Mouse (Mus musculus): ENCODE results near the gene Cacna1s. TPM values are rescaled to one million over a fixed set of nuclear protein-coding genes. Genes with fewer than 3 reads are reported as not detected.

Cacna1s gene
- polyA plus RNA-seq, 1 experiment from 2014 or later: 0.45 TPM

DNA sequence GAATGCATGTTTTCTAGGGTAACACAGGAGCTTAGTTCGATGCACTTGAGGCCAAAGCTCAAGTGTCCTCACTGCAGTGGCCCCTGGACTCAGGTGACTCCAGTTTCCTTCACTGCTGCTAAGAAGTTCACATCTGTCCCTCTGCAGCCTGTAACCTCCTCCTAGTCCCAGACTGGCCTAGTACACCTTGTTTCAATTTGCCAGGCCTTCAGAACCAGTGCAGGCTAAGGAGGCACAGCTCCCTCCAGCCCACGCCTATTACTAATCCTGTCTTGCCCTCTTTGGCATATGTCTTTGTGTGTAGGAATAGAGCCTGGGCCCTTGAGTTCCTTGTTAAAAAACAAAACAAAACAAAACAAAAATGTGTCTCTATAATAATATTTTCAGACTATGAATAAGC lies 35.2 kb upstream of the Cacna1s start:
- no peak overlapping the region for H3K27ac ChIP-seq (replicated peaks in 1 of 2; ENCODE audit: control insufficient read depth in 1 of 2, insufficient read depth in 1 of 2, low read depth in 2 of 2, low read length in 2 of 2)
- peaks cover 24% of the 10 kb centered on the region for H3K36me3 ChIP-seq (ENCODE audit: control insufficient read depth, insufficient read depth, low read length)
- H3K9ac ChIP-seq (ENCODE audit: low read length): peak overlapping the region; percentile 89
- no peaks in the 10 kb centered on the region for H3K9me3 ChIP-seq (ENCODE audit: control insufficient read depth, low read length)
- H3K4me2 ChIP-seq (ENCODE audit: low read length): peak overlapping the region; percentile 95
- H3K27me3 ChIP-seq (ENCODE audit: control insufficient read depth, insufficient read depth, low read length): no peaks in the 10 kb centered on the region
- peaks cover 2 to 17% of the 10 kb centered on the region in 2 experiments; a peak in 2 of 4 replicates for H3K4me1 ChIP-seq (ENCODE audit: control insufficient read depth in 2 of 2, insufficient read depth in 2 of 2, low read length in 2 of 2)
- ATAC-seq (ENCODE audit: insufficient number of reproducible peaks, insufficient read depth, low FRiP score, low read depth): no peak; the same call in 1 of the 2 replicates
- H3K4me3 ChIP-seq (ENCODE audit: control insufficient read depth in 1 of 2, insufficient read depth in 1 of 2, low read depth in 1 of 2, low read length in 2 of 2): peak overlapping the region in 1 of 2 experiments; percentile 85; a peak in 2 of 4 replicates
- 81% methylated on average over 2 of the region's 2 CpGs for WGBS

GRCm38 (mm10) chr1:136017907-136018313 lies 34.6 kb upstream of the Cacna1s start:
- Histone ChIP-seq H3K9me3 (ENCODE audit: control insufficient read depth, low read length) (no peaks in the 10 kb centered on the region), H3K9ac (ENCODE audit: low read length) (peak overlapping the region; percentile 89), H3K4me3 (ENCODE audit: control insufficient read depth in 1 of 2, insufficient read depth in 1 of 2, low read depth in 1 of 2, low read length in 2 of 2) (peak overlapping the region; percentile 85 to 94), H3K4me1 (ENCODE audit: control insufficient read depth in 2 of 2, insufficient read depth in 2 of 2, low read length in 2 of 2) (peaks cover 2 to 16% of the 10 kb centered on the region in 2 experiments; a peak in 2 of 4 replicates), H3K27ac (replicated peaks in 1 of 2; ENCODE audit: control insufficient read depth in 1 of 2, insufficient read depth in 1 of 2, low read depth in 2 of 2, low read length in 2 of 2) (peak overlapping the region; percentile 43 to 69; a peak in 3 of 4 replicates), H3K36me3 (ENCODE audit: control insufficient read depth, insufficient read depth, low read length) (peaks cover 30% of the 10 kb centered on the region), H3K27me3 (ENCODE audit: control insufficient read depth, insufficient read depth, low read length) (no peaks in the 10 kb centered on the region), H3K4me2 (ENCODE audit: low read length) (peak overlapping the region; percentile 95)
- peak; percentile 94 for ATAC-seq (ENCODE audit: insufficient number of reproducible peaks, insufficient read depth, low FRiP score, low read depth)
- WGBS: 0% methylated on average over 22 of the region's 22 CpGs

GRCm38 (mm10) chr1:136018390-136019189 lies 34.0 kb upstream of the Cacna1s start:
- Histone ChIP-seq H3K4me1 (ENCODE audit: control insufficient read depth in 2 of 2, insufficient read depth in 2 of 2, low read length in 2 of 2) (peaks cover 2 to 16% of the 10 kb centered on the region in 2 experiments; a peak in 2 of 4 replicates), H3K9me3 (ENCODE audit: control insufficient read depth, low read length) (no peaks in the 10 kb centered on the region), H3K27me3 (ENCODE audit: control insufficient read depth, insufficient read depth, low read length) (no peaks in the 10 kb centered on the region), H3K36me3 (ENCODE audit: control insufficient read depth, insufficient read depth, low read length) (peaks cover 37% of the 10 kb centered on the region), H3K27ac (replicated peaks in 1 of 2; ENCODE audit: control insufficient read depth in 1 of 2, insufficient read depth in 1 of 2, low read depth in 2 of 2, low read length in 2 of 2) (peak overlapping the region; percentile 43 to 69), H3K4me3 (ENCODE audit: control insufficient read depth in 1 of 2, insufficient read depth in 1 of 2, low read depth in 1 of 2, low read length in 2 of 2) (peak overlapping the region; percentile 85 to 94), H3K9ac (ENCODE audit: low read length) (peak overlapping the region; percentile 89), H3K4me2 (ENCODE audit: low read length) (peak overlapping the region; percentile 95)
- WGBS: 5% methylated on average over 24 of the region's 24 CpGs
- 0 out of 2 replicates have a peak, but pooled peaks have one; percentile 24 for ATAC-seq (ENCODE audit: insufficient number of reproducible peaks, insufficient read depth, low FRiP score, low read depth)

DNA sequence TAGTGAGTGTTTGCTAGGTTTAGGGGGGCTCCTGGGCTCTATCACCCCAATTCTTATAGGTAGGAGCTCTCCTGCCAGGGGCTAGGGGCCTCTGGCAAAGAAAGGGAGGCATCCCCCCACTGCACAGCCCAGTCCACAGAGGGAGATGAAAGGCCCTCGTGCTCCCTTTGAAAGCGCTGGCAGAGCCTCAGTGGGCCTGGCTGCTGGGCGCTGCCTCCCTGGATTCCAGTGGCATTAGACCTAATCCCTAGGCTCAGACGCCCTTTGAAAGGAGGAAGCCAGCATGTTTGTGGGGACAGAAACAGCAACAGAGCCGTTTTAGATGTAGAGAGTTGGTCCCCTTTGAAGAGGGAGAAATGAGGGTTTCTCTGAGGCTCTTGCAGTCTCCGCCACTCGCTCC lies 22.3 kb upstream of the Cacna1s start:
- WGBS: 55% methylated on average over 7 of the region's 7 CpGs
- H3K9me3 ChIP-seq (ENCODE audit: control insufficient read depth, low read length): no peaks in the 10 kb centered on the region
- peaks cover 3 to 6% of the 10 kb centered on the region in 2 experiments; a peak in 2 of 4 replicates for H3K4me1 ChIP-seq (ENCODE audit: control insufficient read depth in 2 of 2, insufficient read depth in 2 of 2, low read length in 2 of 2)
- no peaks in the 10 kb centered on the region for H3K27me3 ChIP-seq (ENCODE audit: control insufficient read depth, insufficient read depth, low read length)
- no peak for ATAC-seq (ENCODE audit: insufficient number of reproducible peaks, insufficient read depth, low FRiP score, low read depth)
- no peak overlapping the region for H3K4me3 ChIP-seq (ENCODE audit: control insufficient read depth in 1 of 2, insufficient read depth in 1 of 2, low read depth in 1 of 2, low read length in 2 of 2)
- peaks cover 97% of the 10 kb centered on the region for H3K36me3 ChIP-seq (ENCODE audit: control insufficient read depth, insufficient read depth, low read length)
- no peak overlapping the region for H3K27ac ChIP-seq (replicated peaks in 1 of 2; ENCODE audit: control insufficient read depth in 1 of 2, insufficient read depth in 1 of 2, low read depth in 2 of 2, low read length in 2 of 2)
- no peak overlapping the region for H3K4me2 ChIP-seq (ENCODE audit: low read length)
- H3K9ac ChIP-seq (ENCODE audit: low read length): no peak overlapping the region

GRCm38 (mm10) chr1:136031697-136032096 lies 20.9 kb upstream of the Cacna1s start:
- no peaks in the 10 kb centered on the region for H3K9me3 ChIP-seq (ENCODE audit: control insufficient read depth, low read length)
- no peaks in the 10 kb centered on the region for H3K27me3 ChIP-seq (ENCODE audit: control insufficient read depth, insufficient read depth, low read length)
- no peak overlapping the region for H3K27ac ChIP-seq (replicated peaks in 1 of 2; ENCODE audit: control insufficient read depth in 1 of 2, insufficient read depth in 1 of 2, low read depth in 2 of 2, low read length in 2 of 2)
- H3K36me3 ChIP-seq (ENCODE audit: control insufficient read depth, insufficient read depth, low read length): peaks cover 87% of the 10 kb centered on the region
- H3K4me3 ChIP-seq (ENCODE audit: control insufficient read depth in 1 of 2, insufficient read depth in 1 of 2, low read depth in 1 of 2, low read length in 2 of 2): no peak overlapping the region
- H3K4me1 ChIP-seq (ENCODE audit: control insufficient read depth in 2 of 2, insufficient read depth in 2 of 2, low read length in 2 of 2): peaks cover 3 to 6% of the 10 kb centered on the region in 2 experiments; a peak in 2 of 4 replicates
- no peak for ATAC-seq (ENCODE audit: insufficient number of reproducible peaks, insufficient read depth, low FRiP score, low read depth)
- no peak overlapping the region for H3K4me2 ChIP-seq (ENCODE audit: low read length)
- H3K9ac ChIP-seq (ENCODE audit: low read length): no peak overlapping the region
- 81% methylated on average over 7 of the region's 8 CpGs for WGBS

- WGBS: 35% methylated on average over 7 of the region's 7 CpGs
Observed at GRCm38 (mm10) chr1:136032961-136033360, 19.6 kb upstream of the Cacna1s start.

GRCm38 (mm10) chr1:136038746-136039538 lies 13.6 kb upstream of the Cacna1s start:
- Histone ChIP-seq H3K36me3 (ENCODE audit: control insufficient read depth, insufficient read depth, low read length) (peaks cover 17% of the 10 kb centered on the region), H3K9me3 (ENCODE audit: control insufficient read depth, low read length) (no peaks in the 10 kb centered on the region), H3K4me1 (ENCODE audit: control insufficient read depth in 2 of 2, insufficient read depth in 2 of 2, low read length in 2 of 2) (peaks cover 3 to 5% of the 10 kb centered on the region in 2 experiments; a peak in 2 of 4 replicates), H3K4me3 (ENCODE audit: control insufficient read depth in 1 of 2, insufficient read depth in 1 of 2, low read depth in 1 of 2, low read length in 2 of 2) (no peak overlapping the region), H3K27ac (replicated peaks in 1 of 2; ENCODE audit: control insufficient read depth in 1 of 2, insufficient read depth in 1 of 2, low read depth in 2 of 2, low read length in 2 of 2) (no peak overlapping the region), H3K9ac (ENCODE audit: low read length) (no peak overlapping the region), H3K27me3 (ENCODE audit: control insufficient read depth, insufficient read depth, low read length) (peaks cover 9% of the 10 kb centered on the region), H3K4me2 (ENCODE audit: low read length) (no peak overlapping the region)
- 66% methylated on average over 5 of the region's 5 CpGs for WGBS
- no peak for ATAC-seq (ENCODE audit: insufficient number of reproducible peaks, insufficient read depth, low FRiP score, low read depth)

More at GRCm38 (mm10) chr1:136032961-136033360, 19.6 kb upstream of the Cacna1s start:
- Histone ChIP-seq H3K9ac (ENCODE audit: low read length) (no peak overlapping the region), H3K4me3 (ENCODE audit: control insufficient read depth in 1 of 2, insufficient read depth in 1 of 2, low read depth in 1 of 2, low read length in 2 of 2) (no peak overlapping the region), H3K4me2 (ENCODE audit: low read length) (no peak overlapping the region), H3K27ac (replicated peaks in 1 of 2; ENCODE audit: control insufficient read depth in 1 of 2, insufficient read depth in 1 of 2, low read depth in 2 of 2, low read length in 2 of 2) (no peak overlapping the region), H3K4me1 (ENCODE audit: control insufficient read depth in 2 of 2, insufficient read depth in 2 of 2, low read length in 2 of 2) (peaks cover 3 to 6% of the 10 kb centered on the region in 2 experiments; a peak in 2 of 4 replicates), H3K36me3 (ENCODE audit: control insufficient read depth, insufficient read depth, low read length) (peaks cover 75% of the 10 kb centered on the region), H3K9me3 (ENCODE audit: control insufficient read depth, low read length) (no peaks in the 10 kb centered on the region), H3K27me3 (ENCODE audit: control insufficient read depth, insufficient read depth, low read length) (no peaks in the 10 kb centered on the region)
- ATAC-seq (ENCODE audit: insufficient number of reproducible peaks, insufficient read depth, low FRiP score, low read depth): no peak

All from heart, embryonic 14.5 days (tissue).